Mouse (Mus musculus) erythroblast, embryonic 14.5 days (primary cell): ENCODE data around the gene Chmp2a. TPM values are rescaled to one million over a fixed set of nuclear protein-coding genes. Genes with fewer than 3 reads are reported as not detected.

Experiments used
- H3K27me3 ChIP-seq: 2 replicates; pipeline ENCODE4 v1.6.1; 2012; ENCODE audit warnings: inconsistent platforms; ENCODE audit not compliant: control insufficient read depth
- H3K36me3 ChIP-seq: 2 replicates; pipeline ENCODE4 v1.6.1; 2012; ENCODE audit warnings: mild to moderate bottlenecking, inconsistent platforms; ENCODE audit not compliant: control insufficient read depth
- H3K4me1 ChIP-seq: 2 replicates; pipeline ENCODE4 v1.6.1; 2012; ENCODE audit warnings: inconsistent platforms; ENCODE audit not compliant: control insufficient read depth
- H3K4me3 ChIP-seq: replicated peaks from 2 replicates; pipeline ENCODE3; 2012; ENCODE audit warnings: moderate library complexity, mild to moderate bottlenecking, inconsistent platforms
- H3K9me3 ChIP-seq: 2 replicates; pipeline ENCODE4 v1.6.1; 2012; ENCODE audit warnings: low read length, inconsistent platforms, mixed read lengths; ENCODE audit not compliant: control insufficient read depth
- GATA1 ChIP-seq: IDR thresholded peaks from 2 replicates; pipeline ENCODE4 v1.6.1; 2012; ENCODE audit warnings: low read length, inconsistent platforms, mixed read lengths
- TAL1 ChIP-seq: IDR thresholded peaks from 3 replicates; pipeline ENCODE4 v1.6.1; 2012; ENCODE audit warnings: low read length, inconsistent platforms, mixed read lengths
- polyA plus RNA-seq: library from polyadenylated mRNA; stranded (reverse); fragments of >175 nt; gene quantifications from 2 replicates; pipeline ENCODE4 v1.2.3, GENCODE M21; 2012

Chmp2a gene
- polyA plus RNA-seq, 1 experiment: 39.9 TPM

- Histone ChIP-seq H3K4me3 (no peak overlapping the region), H3K27me3 (peaks cover 10% of the 10 kb centered on the region), H3K9me3 (no peaks in the 10 kb centered on the region), H3K36me3 (no peaks in the 10 kb centered on the region; the same call in 1 of the 2 replicates), H3K4me1 (peaks cover 25% of the 10 kb centered on the region)
- TF ChIP-seq GATA1 (no peak), TAL1 (no peak)
These were observed 41.5 kb downstream of the Chmp2a start for GRCm38 (mm10) chr7:12993148-12993547.

- Histone ChIP-seq H3K4me3 (no peak overlapping the region), H3K27me3 (peaks cover 7% of the 10 kb centered on the region)
- TF ChIP-seq GATA1: no peak
- TF ChIP-seq TAL1: no peak
These were observed 42.4 kb downstream of the Chmp2a start for GRCm38 (mm10) chr7:12992222-12992621.

DNA sequence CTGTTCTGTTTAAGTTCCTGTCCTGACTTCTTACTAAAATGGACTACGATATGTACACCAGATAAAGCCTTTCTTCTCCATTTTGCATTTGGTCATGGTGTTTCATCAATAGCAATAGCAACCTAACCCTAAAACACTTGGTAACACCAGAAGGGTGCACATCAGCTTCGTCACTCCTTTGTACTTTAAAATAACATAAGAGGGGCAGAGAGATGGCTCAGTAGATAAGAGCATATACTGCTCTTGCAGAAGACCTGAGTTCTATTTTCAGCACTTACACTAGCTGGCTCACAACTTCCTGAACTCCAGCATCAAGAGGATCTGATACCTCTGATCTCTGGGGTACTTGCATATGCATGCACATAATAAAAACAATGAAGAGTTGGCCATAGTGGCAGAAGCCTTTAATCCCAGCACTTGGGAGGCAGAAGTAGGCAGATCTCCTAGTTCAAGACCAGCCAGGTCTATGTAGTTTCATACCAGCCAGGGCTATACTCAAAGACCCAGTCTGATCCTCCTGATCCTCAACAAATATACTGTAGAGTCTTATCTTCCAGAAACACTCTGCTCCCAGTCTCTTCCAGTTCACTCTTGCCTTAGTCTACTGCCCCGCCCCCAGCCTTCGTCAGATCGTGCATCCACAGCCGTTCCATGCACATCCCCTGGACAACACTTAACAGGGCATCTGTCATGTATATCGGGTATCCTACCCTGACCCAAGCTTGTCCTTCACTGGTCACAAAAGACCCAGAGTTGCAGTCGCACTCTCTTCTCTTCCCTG is 47.0 kb downstream of the Chmp2a start:
- Histone ChIP-seq H3K4me1 (peaks cover 70% of the 10 kb centered on the region), H3K9me3 (peaks cover 9% of the 10 kb centered on the region), H3K4me3 (no peak overlapping the region), H3K36me3 (peaks cover 22% of the 10 kb centered on the region), H3K27me3 (peaks cover 3% of the 10 kb centered on the region; the same call in 1 of the 2 replicates)
- TF ChIP-seq TAL1 (no peak), GATA1 (peak; percentile 77)

More at GRCm38 (mm10) chr7:12992222-12992621, 42.4 kb downstream of the Chmp2a start:
- Histone ChIP-seq H3K4me1 (peaks cover 34% of the 10 kb centered on the region), H3K9me3 (no peaks in the 10 kb centered on the region), H3K36me3 (no peaks in the 10 kb centered on the region; the same call in 1 of the 2 replicates)

GRCm38 (mm10) chr7:12986906-12987305 is 47.7 kb downstream of the Chmp2a start:
- Histone ChIP-seq H3K4me1 (peaks cover 66% of the 10 kb centered on the region), H3K27me3 (peaks cover 3% of the 10 kb centered on the region; the same call in 1 of the 2 replicates), H3K4me3 (no peak overlapping the region), H3K9me3 (peaks cover 9% of the 10 kb centered on the region), H3K36me3 (peaks cover 29% of the 10 kb centered on the region)
- TF ChIP-seq GATA1: no peak
- TF ChIP-seq TAL1: no peak

DNA sequence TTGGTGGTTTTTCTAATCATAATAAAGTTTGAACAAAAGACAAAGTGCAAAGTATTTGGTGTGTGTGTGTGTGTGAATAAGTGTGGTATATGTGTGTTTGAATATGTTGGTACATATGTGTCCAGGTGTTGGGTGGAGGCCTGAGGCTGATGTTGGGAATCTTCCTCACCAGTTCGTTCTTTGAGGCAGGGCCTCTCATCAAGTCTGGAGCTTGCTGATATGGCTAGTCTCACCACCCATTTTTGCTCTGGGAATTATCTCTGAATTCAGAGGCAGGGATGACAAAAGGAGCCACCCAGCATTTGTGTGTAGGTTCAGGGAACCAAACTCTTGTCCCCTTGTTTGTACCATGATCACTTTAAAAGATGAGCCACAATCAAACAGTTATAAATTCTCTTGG is 48.9 kb downstream of the Chmp2a start:
- H3K36me3 ChIP-seq: peaks cover 35% of the 10 kb centered on the region
- TF ChIP-seq GATA1 (no peak), TAL1 (peak; percentile 54; the same call in 2 of the 3 replicates)
- peaks cover 62% of the 10 kb centered on the region for H3K4me1 ChIP-seq
- no peaks in the 10 kb centered on the region for H3K27me3 ChIP-seq
- peaks cover 9% of the 10 kb centered on the region for H3K9me3 ChIP-seq
- no peak overlapping the region for H3K4me3 ChIP-seq

Other genes starting within 250 kb of the Chmp2a start
- gene Zscan18, start 231.2 kb downstream of the Chmp2a start, polyA plus RNA-seq: 0.04 TPM in 1 of 2 replicates, not detected in the other
- 0.01 TPM in 1 of 2 replicates, not detected in the other for gene Zfp329, start 215.9 kb downstream of the Chmp2a start, polyA plus RNA-seq
- gene Zfp110, start 200.0 kb downstream of the Chmp2a start, polyA plus RNA-seq: 0.06 and 0.24 TPM in 2 replicates
- 0.02 TPM in 1 of 2 replicates, not detected in the other for gene Zfp128, start 153.6 kb downstream of the Chmp2a start, polyA plus RNA-seq
- gene Zscan22, start 137.0 kb downstream of the Chmp2a start, polyA plus RNA-seq: 0.04 TPM in 2 replicates
- 328 and 368 TPM in 2 replicates for gene Rps5, start 112.5 kb downstream of the Chmp2a start, polyA plus RNA-seq
- gene Rnf225, start 107.4 kb downstream of the Chmp2a start, polyA plus RNA-seq: 0.11 and 0.14 TPM in 2 replicates
- gene Zfp324, start 69.0 kb downstream of the Chmp2a start, polyA plus RNA-seq: 0.27 and 0.38 TPM in 2 replicates
- gene Zfp446, start 57.0 kb downstream of the Chmp2a start, polyA plus RNA-seq: 0.20 and 0.29 TPM in 2 replicates
- not detected in 2 replicates for gene Slc27a5, start 36.6 kb downstream of the Chmp2a start, polyA plus RNA-seq
- gene Trim28, start 35.7 kb downstream of the Chmp2a start, polyA plus RNA-seq: 16.2 and 17.6 TPM in 2 replicates
- 6.7 and 7.7 TPM in 2 replicates for gene Zbtb45, start 24.8 kb downstream of the Chmp2a start, polyA plus RNA-seq
- 22.8 and 28.8 TPM in 2 replicates for gene Ube2m, start 3.5 kb upstream of the Chmp2a start, polyA plus RNA-seq
- gene Mzf1, start 20.0 kb upstream of the Chmp2a start, polyA plus RNA-seq: 0.03 TPM in 2 replicates
- 0.06 TPM in 1 of 2 replicates, not detected in the other for gene Vmn1r85, start 60.4 kb upstream of the Chmp2a start, polyA plus RNA-seq
- gene Vmn1r86, start 85.1 kb upstream of the Chmp2a start, polyA plus RNA-seq: not detected in 2 replicates
- 0.04 TPM in 1 of 2 replicates, not detected in the other for gene Vmn1r87, start 105.3 kb upstream of the Chmp2a start, polyA plus RNA-seq
- not detected in 2 replicates for gene Vmn1r88, start 124.8 kb upstream of the Chmp2a start, polyA plus RNA-seq
- gene Vmn1r89, start 178.2 kb upstream of the Chmp2a start, polyA plus RNA-seq: not detected in 2 replicates
- gene Lig1, start 242.5 kb upstream of the Chmp2a start, polyA plus RNA-seq: 35.4 and 41.1 TPM in 2 replicates
- 0.08 and 0.23 TPM in 2 replicates for gene Zswim9, start 243.9 kb upstream of the Chmp2a start, polyA plus RNA-seq